Comparison of ENCODE assay signal across 8 mouse cellular contexts in the genomic region with DNA sequence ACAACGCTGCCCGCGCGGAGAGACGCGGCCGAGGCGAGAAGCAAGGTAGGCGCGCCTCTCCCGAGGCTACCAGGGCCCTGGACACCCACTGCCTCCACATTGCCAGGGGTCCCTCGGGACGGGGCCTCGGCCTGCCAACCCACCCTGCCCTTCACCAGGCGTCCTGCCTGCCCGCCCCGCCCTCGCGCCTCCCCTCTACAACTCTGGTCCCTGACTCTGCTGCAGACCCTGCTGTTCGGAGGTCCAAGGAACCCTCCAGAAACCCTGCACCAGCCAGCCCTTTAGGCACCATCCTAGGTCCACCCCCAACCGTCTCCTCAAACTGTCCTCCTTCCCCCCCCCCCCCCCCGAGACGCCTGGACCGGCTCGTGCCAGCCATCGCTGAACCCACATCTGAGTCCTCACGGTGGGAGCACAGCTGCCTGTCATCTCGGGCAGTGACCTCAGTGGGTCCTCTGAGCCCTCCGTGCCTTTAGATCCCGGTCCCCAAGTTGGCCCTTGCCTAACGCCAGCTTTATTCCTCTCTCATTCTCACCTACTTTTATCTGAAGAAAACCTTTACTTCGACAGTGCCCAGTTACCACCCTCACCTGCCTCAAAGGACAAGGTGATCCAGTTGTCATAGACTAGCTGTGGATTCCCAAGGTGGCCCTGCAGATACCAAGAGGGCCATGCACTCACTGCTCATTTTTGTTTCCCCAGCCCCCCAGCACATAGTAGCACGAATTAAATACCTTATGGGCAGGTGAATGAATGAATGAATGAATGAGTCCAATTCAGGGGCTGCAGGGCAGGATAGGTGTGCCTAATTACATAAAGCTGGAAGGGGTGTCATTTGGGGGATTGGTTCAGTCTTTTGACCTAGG. TPM values are rescaled to one million over a fixed set of nuclear protein-coding genes. Genes with fewer than 3 reads are reported as not detected.
DNase-seq lines count a peak whose midpoint lies in the region; ATAC-seq and TF ChIP-seq lines count a peak whose summit lies in the region.

No protein-coding gene starts in this region.

- H3K27me3 ChIP-seq in thymus, adult 2 months (ENCODE audit: control insufficient read depth, insufficient read depth, low read length) = no peaks in the 10 kb centered on the region; the same call in 1 of the 2 replicates
- peaks cover 31% of the 10 kb centered on the region for H3K27me3 ChIP-seq in liver, embryonic 13.5 days

- peaks cover 5% of the 10 kb centered on the region; the same call in 1 of the 2 replicates for H3K4me1 ChIP-seq in thymus, adult 2 months (replicated peaks; ENCODE audit: control insufficient read depth, insufficient read depth, low read length)
- H3K4me1 ChIP-seq in liver, embryonic 13.5 days (replicated peaks) = peaks cover 8% of the 10 kb centered on the region

- no peak for DNase-seq in cerebellum, postnatal 14 days
- DNase-seq in thymus, adult 2 months = no peak
- no peak for DNase-seq in thymus, adult 18-20 months
- no peak for DNase-seq in liver, embryonic 13.5 days
- DNase-seq in urinary bladder, postnatal 25 days (ENCODE audit: low spot score) = no peak
- no peak for DNase-seq in embryo, embryonic 11 days
- no peak for DNase-seq in natural killer cell, adult 2 months (ENCODE audit: low spot score in 2 of 2)

- H3K4me2 ChIP-seq in liver, embryonic 13.5 days = peak overlapping the region; percentile 71

- peak overlapping the region; percentile 11 for H3K4me3 ChIP-seq in thymus, adult 2 months (ENCODE audit: control insufficient read depth, insufficient read depth, low read length)
- H3K4me3 ChIP-seq in liver, embryonic 13.5 days (replicated peaks) = peak overlapping the region; percentile 57

- 13% methylated on average over 32 of the region's 33 CpGs for WGBS in thymus, adult 2 months
- WGBS in liver, embryonic 13.5 days (ENCODE audit: insufficient replicate concordance) = 10% methylated on average over 18 of the region's 33 CpGs

- ATAC-seq in cerebellum, adult (ENCODE audit: insufficient number of reproducible peaks, low FRiP score, low TSS enrichment) = peak; percentile 54; the same call in 1 of the 2 replicates
- no peak; the same call in 1 of the 2 replicates for ATAC-seq in liver, embryonic 13.5 days (ENCODE audit: low read depth)

- H3K36me3 ChIP-seq in thymus, adult 2 months (ENCODE audit: control insufficient read depth, insufficient read depth, low read length) = no peaks in the 10 kb centered on the region
- H3K36me3 ChIP-seq in liver, embryonic 13.5 days = no peaks in the 10 kb centered on the region

- no peak for TF ChIP-seq CTCF in thymus, adult 2 months (IDR thresholded peaks at IDR 0.05; ENCODE audit: borderline replicate concordance, control insufficient read depth, extremely low read depth, insufficient read depth, low read length, poor library complexity)

- H3K9me3 ChIP-seq in liver, embryonic 13.5 days (replicated peaks) = no peaks in the 10 kb centered on the region

- H3K9ac ChIP-seq in liver, embryonic 13.5 days = peak overlapping the region; percentile 55

- TF ChIP-seq POLR2A in thymus, adult 2 months (IDR thresholded peaks at IDR 0.05; ENCODE audit: control insufficient read depth, extremely low read depth, insufficient read depth, low read length, poor library complexity) = no peak

- H3K27ac ChIP-seq in thymus, adult 2 months (ENCODE audit: control insufficient read depth, insufficient read depth, low read length) = no peak overlapping the region
- no peak overlapping the region for H3K27ac ChIP-seq in liver, embryonic 13.5 days

RNA-seq across cellular contexts. Expression of a gene that starts 0.6 kb away (rescaled TPM):
- polyA plus RNA-seq in thymus, adult 2 months (2012; rRNA removed) = 4.2 and 4.3 TPM in 2 replicates
- 0.75 and 0.82 TPM in 2 replicates for polyA plus RNA-seq in liver, embryonic 13.5 days (2015; fragmentation: Nextera tagmentation; extraction: Ambion mirVana)

RNA-seq across cellular contexts. Expression of a gene that starts 46.5 kb away (rescaled TPM):
- polyA plus RNA-seq in thymus, adult 2 months (2012; rRNA removed) = 0.22 and 0.42 TPM in 2 replicates
- not detected in 2 replicates for polyA plus RNA-seq in liver, embryonic 13.5 days (2015; fragmentation: Nextera tagmentation; extraction: Ambion mirVana)

RNA-seq across cellular contexts. Expression of a gene that starts 59.4 kb away (rescaled TPM):
- polyA plus RNA-seq in thymus, adult 2 months (2012; rRNA removed) = 66.6 and 67.5 TPM in 2 replicates
- 0.95 and 0.98 TPM in 2 replicates for polyA plus RNA-seq in liver, embryonic 13.5 days (2015; fragmentation: Nextera tagmentation; extraction: Ambion mirVana)

Comparison
In these comparisons a context has a peak if more than half of its experiments do, and no peak if none do; other contexts are left out.
1. RNA of a gene that starts 59.4 kb away (polyA plus RNA-seq): 66.6 to 67.5 TPM in thymus, adult 2 months; 0.95 to 0.98 TPM in liver, embryonic 13.5 days; every median in the first group is over 10 times any median in the second.